Mouse (Mus musculus): Measurements from ENCODE around the gene Hyou1. TPM values are rescaled to one million over a fixed set of nuclear protein-coding genes. Genes with fewer than 3 reads are reported as not detected.

Hyou1 gene
- polyA plus RNA-seq, 1 experiment from 2014 or later, result 41.3 TPM

- H3K36me3 ChIP-seq, result peaks cover 64% of the 10 kb centered on the region
- H3K27me3 ChIP-seq (ENCODE audit: low read depth, poor library complexity, severe bottlenecking), result no peaks in the 10 kb centered on the region
- H3K27ac ChIP-seq, result 0 out of 2 replicates have a peak overlapping the region, but pooled peaks have one; percentile 98
- peak overlapping the region; percentile 19 for H3K4me3 ChIP-seq
- 78% methylated on average over 3 of the region's 3 CpGs for WGBS
- H3K9me3 ChIP-seq (replicated peaks), result no peaks in the 10 kb centered on the region
- peaks cover 27% of the 10 kb centered on the region for H3K4me1 ChIP-seq
- no peak for DNase-seq (ENCODE audit: low spot score)
These were observed 37.1 kb upstream of the Hyou1 start for GRCm38 (mm10) chr9:44342173-44342572.

GRCm38 (mm10) chr9:44342605-44343004 is 36.7 kb upstream of the Hyou1 start:
- H3K4me1 ChIP-seq, result peaks cover 22% of the 10 kb centered on the region
- H3K4me3 ChIP-seq, result peak overlapping the region; percentile 95
- H3K27ac ChIP-seq, result peak overlapping the region; percentile 98; the same call in 1 of the 2 replicates
- DNase-seq (ENCODE audit: low spot score), result no peak
- 81% methylated on average over 1 of the region's 1 CpGs for WGBS
- no peaks in the 10 kb centered on the region for H3K9me3 ChIP-seq (replicated peaks)
- H3K36me3 ChIP-seq, result peaks cover 64% of the 10 kb centered on the region
- no peaks in the 10 kb centered on the region for H3K27me3 ChIP-seq (ENCODE audit: low read depth, poor library complexity, severe bottlenecking)

- Histone ChIP-seq H3K4me1 (peaks cover 20% of the 10 kb centered on the region), H3K27me3 (ENCODE audit: low read depth, poor library complexity, severe bottlenecking) (no peaks in the 10 kb centered on the region), H3K9me3 (replicated peaks) (no peaks in the 10 kb centered on the region), H3K27ac (peak overlapping the region; percentile 98), H3K4me3 (peak overlapping the region; percentile 95), H3K36me3 (peaks cover 64% of the 10 kb centered on the region)
- DNase-seq (ENCODE audit: low spot score), result peak; percentile 45
- 17% methylated on average over 6 of the region's 6 CpGs for WGBS
These were observed 36.0 kb upstream of the Hyou1 start for GRCm38 (mm10) chr9:44343290-44343689.

GRCm38 (mm10) chr9:44343781-44344421 is 35.4 kb upstream of the Hyou1 start, which contains the start of gene Hmbs:
TSS of gene Hmbs (minus strand) at chr9:44344228.
- WGBS, result under 1% methylated on average over 39 of the region's 39 CpGs
- Histone ChIP-seq H3K36me3 (peaks cover 64% of the 10 kb centered on the region), H3K27me3 (ENCODE audit: low read depth, poor library complexity, severe bottlenecking) (no peaks in the 10 kb centered on the region)

GRCm38 (mm10) chr9:44345570-44346433 is 33.5 kb upstream of the Hyou1 start:
- Histone ChIP-seq H3K4me1 (peaks cover 20% of the 10 kb centered on the region), H3K27me3 (ENCODE audit: low read depth, poor library complexity, severe bottlenecking) (no peaks in the 10 kb centered on the region), H3K27ac (no peak overlapping the region), H3K36me3 (peaks cover 67% of the 10 kb centered on the region), H3K4me3 (no peak overlapping the region), H3K9me3 (replicated peaks) (no peaks in the 10 kb centered on the region)
- WGBS, result 89% methylated on average over 6 of the region's 6 CpGs
- DNase-seq (ENCODE audit: low spot score), result no peak

More at GRCm38 (mm10) chr9:44343781-44344421, 35.4 kb upstream of the Hyou1 start, which contains the start of gene Hmbs:
- Histone ChIP-seq H3K9me3 (replicated peaks) (no peaks in the 10 kb centered on the region), H3K4me1 (peaks cover 20% of the 10 kb centered on the region), H3K27ac (peak within 1 kb of the TSS; percentile 98), H3K4me3 (peak within 1 kb of the TSS; percentile 95)
- DNase-seq (ENCODE audit: low spot score), result peak; percentile 94

GRCm38 (mm10) chr9:44347166-44347565 is 32.1 kb upstream of the Hyou1 start:
- Histone ChIP-seq H3K9me3 (replicated peaks) (no peaks in the 10 kb centered on the region), H3K4me3 (no peak overlapping the region), H3K27me3 (ENCODE audit: low read depth, poor library complexity, severe bottlenecking) (no peaks in the 10 kb centered on the region), H3K36me3 (peaks cover 67% of the 10 kb centered on the region), H3K4me1 (peaks cover 17% of the 10 kb centered on the region), H3K27ac (no peak overlapping the region)
- 95% methylated on average over 9 of the region's 9 CpGs for WGBS
- no peak for DNase-seq (ENCODE audit: low spot score)

GRCm38 (mm10) chr9:44347621-44348020 is 31.7 kb upstream of the Hyou1 start:
- 89% methylated on average over 4 of the region's 4 CpGs for WGBS
- no peak overlapping the region for H3K27ac ChIP-seq
- no peak for DNase-seq (ENCODE audit: low spot score)
- peaks cover 72% of the 10 kb centered on the region for H3K36me3 ChIP-seq
- no peaks in the 10 kb centered on the region for H3K27me3 ChIP-seq (ENCODE audit: low read depth, poor library complexity, severe bottlenecking)
- no peak overlapping the region for H3K4me3 ChIP-seq
- H3K9me3 ChIP-seq (replicated peaks), result no peaks in the 10 kb centered on the region
- H3K4me1 ChIP-seq, result peaks cover 12% of the 10 kb centered on the region

GRCm38 (mm10) chr9:44348546-44348945 is 30.7 kb upstream of the Hyou1 start:
- Histone ChIP-seq H3K9me3 (replicated peaks) (no peaks in the 10 kb centered on the region), H3K27ac (no peak overlapping the region), H3K36me3 (peaks cover 81% of the 10 kb centered on the region), H3K4me1 (peaks cover 3% of the 10 kb centered on the region; the same call in 1 of the 2 replicates), H3K27me3 (ENCODE audit: low read depth, poor library complexity, severe bottlenecking) (no peaks in the 10 kb centered on the region), H3K4me3 (no peak overlapping the region)
- no peak for DNase-seq (ENCODE audit: low spot score)
- WGBS, result 93% methylated on average over 4 of the region's 4 CpGs

GRCm38 (mm10) chr9:44351396-44351795 is 27.9 kb upstream of the Hyou1 start:
- Histone ChIP-seq H3K36me3 (peaks cover 100% of the 10 kb centered on the region), H3K4me3 (no peak overlapping the region), H3K9me3 (replicated peaks) (no peaks in the 10 kb centered on the region), H3K27ac (no peak overlapping the region), H3K27me3 (ENCODE audit: low read depth, poor library complexity, severe bottlenecking) (no peaks in the 10 kb centered on the region), H3K4me1 (no peaks in the 10 kb centered on the region)
- no peak for DNase-seq (ENCODE audit: low spot score)
- 95% methylated on average over 4 of the region's 4 CpGs for WGBS

GRCm38 (mm10) chr9:44352337-44352736 is 27.0 kb upstream of the Hyou1 start:
- H3K27me3 ChIP-seq (ENCODE audit: low read depth, poor library complexity, severe bottlenecking), result no peaks in the 10 kb centered on the region
- H3K9me3 ChIP-seq (replicated peaks), result no peaks in the 10 kb centered on the region
- no peaks in the 10 kb centered on the region for H3K4me1 ChIP-seq
- 93% methylated on average over 10 of the region's 10 CpGs for WGBS
- DNase-seq (ENCODE audit: low spot score), result no peak
- H3K27ac ChIP-seq, result no peak overlapping the region
- peaks cover 100% of the 10 kb centered on the region for H3K36me3 ChIP-seq
- H3K4me3 ChIP-seq, result no peak overlapping the region

GRCm38 (mm10) chr9:44353142-44353541 is 26.1 kb upstream of the Hyou1 start:
- 97% methylated on average over 6 of the region's 6 CpGs for WGBS
- no peak for DNase-seq (ENCODE audit: low spot score)

GRCm38 (mm10) chr9:44357207-44357606 is 22.1 kb upstream of the Hyou1 start:
- no peaks in the 10 kb centered on the region for H3K27me3 ChIP-seq (ENCODE audit: low read depth, poor library complexity, severe bottlenecking)
- no peak overlapping the region for H3K27ac ChIP-seq
- no peaks in the 10 kb centered on the region for H3K9me3 ChIP-seq (replicated peaks)
- H3K4me1 ChIP-seq, result peaks cover 7% of the 10 kb centered on the region
- peaks cover 75% of the 10 kb centered on the region for H3K36me3 ChIP-seq
- 80% methylated on average over 4 of the region's 4 CpGs for WGBS
- H3K4me3 ChIP-seq, result no peak overlapping the region
- no peak for DNase-seq (ENCODE audit: low spot score)

More at GRCm38 (mm10) chr9:44353142-44353541, 26.1 kb upstream of the Hyou1 start:
- no peak overlapping the region for H3K27ac ChIP-seq
- H3K27me3 ChIP-seq (ENCODE audit: low read depth, poor library complexity, severe bottlenecking), result no peaks in the 10 kb centered on the region
- H3K4me1 ChIP-seq, result no peaks in the 10 kb centered on the region
- no peak overlapping the region for H3K4me3 ChIP-seq
- peaks cover 100% of the 10 kb centered on the region for H3K36me3 ChIP-seq
- H3K9me3 ChIP-seq (replicated peaks), result no peaks in the 10 kb centered on the region

Data from limb, embryonic 10.5 days (tissue).